Mouse (Mus musculus) heart, embryonic 12.5 days (tissue): ENCODE data around the gene Gm15155. TPM values are rescaled to one million over a fixed set of nuclear protein-coding genes. Genes with fewer than 3 reads are reported as not detected.
"Not testable (repeated sequence)": the region's sequence is repeated elsewhere in the genome, so short reads cannot be mapped to it uniquely, and the experiment has no call there.

Source experiments
- ATAC-seq: fragments of 200-750 bp; cut with Nextera tagmentation; 2 replicates; pipeline ENCODE4 v1.8.0; 2017; ENCODE audit warnings: moderate TSS enrichment, moderate library complexity; ENCODE audit not compliant: insufficient number of reproducible peaks, low FRiP score
- H3K27ac ChIP-seq: fragments of 300-500 bp; sonication (generic); 2 replicates; pipeline ENCODE4 v1.5.1; 2016; ENCODE audit warnings: mild to moderate bottlenecking, moderate library complexity; ENCODE audit not compliant: poor library complexity, severe bottlenecking
- H3K27me3 ChIP-seq: fragments of 300-500 bp; sonication (generic); replicated peaks from 2 replicates; pipeline ENCODE4 v1.6.1; 2016; ENCODE audit warnings: mild to moderate bottlenecking, moderate library complexity
- H3K36me3 ChIP-seq: fragments of 300-500 bp; sonication (generic); 2 replicates; pipeline ENCODE4 v1.6.1; 2016; ENCODE audit warnings: mild to moderate bottlenecking, moderate library complexity
- H3K4me1 ChIP-seq: fragments of 300-500 bp; sonication (generic); replicated peaks from 2 replicates; pipeline ENCODE4 v1.6.1; 2016; ENCODE audit warnings: mild to moderate bottlenecking
- H3K4me2 ChIP-seq: fragments of 300-500 bp; sonication (generic); 2 replicates; pipeline ENCODE4 v1.6.1; 2016; ENCODE audit warnings: mild to moderate bottlenecking, moderate library complexity
- H3K4me3 ChIP-seq: fragments of 300-500 bp; sonication (generic); 2 replicates; pipeline ENCODE4 v1.5.1; 2016; ENCODE audit warnings: mild to moderate bottlenecking
- H3K9ac ChIP-seq: fragments of 300-500 bp; sonication (generic); 2 replicates; pipeline ENCODE4 v1.6.1; 2016; ENCODE audit warnings: mild to moderate bottlenecking, moderate library complexity
- H3K9me3 ChIP-seq: fragments of 300-500 bp; sonication (generic); replicated peaks from 2 replicates; pipeline ENCODE4 v1.6.1; 2016; ENCODE audit warnings: mild to moderate bottlenecking, moderate library complexity
- WGBS: fragments of 180-500 bp; shearing (Covaris S2); methylation state at CpG from one replicate; pipeline ENCODE4 v1.1.7; 2016; 5-methylcytosine and 5-hydroxymethylcytosine counted together
- polyA plus RNA-seq: library from polyadenylated mRNA; unstranded; fragments of >200 nt; fragmentation: Nextera tagmentation; extraction: Ambion mirVana; gene quantifications from 2 replicates; pipeline ENCODE4 v1.2.1, GENCODE M21; 2016

Gene Gm15155
- polyA plus RNA-seq, 1 experiment from 2014 or later, result not detected

GRCm38 (mm10) chrX:155624895-155625294 is 354 bp downstream of the Gm15155 start:
- Histone ChIP-seq H3K4me3 (peak overlapping the region; percentile 65), H3K4me1 (no peaks in the 10 kb centered on the region), H3K4me2 (peak overlapping the region; percentile 95), H3K9me3 (0 out of 2 replicates have a peak, but pooled peaks cover 6% of the 10 kb centered on the region), H3K27me3 (peaks cover 42% of the 10 kb centered on the region), H3K27ac (no peak overlapping the region), H3K9ac (no peak overlapping the region), H3K36me3 (no peaks in the 10 kb centered on the region)
- 8% methylated on average over 15 of the region's 15 CpGs for WGBS
- no peak for ATAC-seq

GRCm38 (mm10) chrX:155625671-155626196 is 1.2 kb downstream of the Gm15155 start:
- peak overlapping the region; percentile 18; the same call in 1 of the 2 replicates for H3K4me3 ChIP-seq

GRCm38 (mm10) chrX:155643975-155644374 is 19.4 kb downstream of the Gm15155 start:
- Histone ChIP-seq H3K9ac (no peak overlapping the region), H3K9me3 (no peaks in the 10 kb centered on the region), H3K4me3 (no peak overlapping the region), H3K27me3 (no peaks in the 10 kb centered on the region), H3K36me3 (no peaks in the 10 kb centered on the region), H3K4me1 (no peaks in the 10 kb centered on the region), H3K27ac (no peak overlapping the region), H3K4me2 (no peak overlapping the region)
- 7% methylated on average over 1 of the region's 1 CpGs for WGBS
- no peak for ATAC-seq

More at GRCm38 (mm10) chrX:155625671-155626196, 1.2 kb downstream of the Gm15155 start:
- Histone ChIP-seq H3K4me1 (no peaks in the 10 kb centered on the region), H3K36me3 (no peaks in the 10 kb centered on the region), H3K9me3 (0 out of 2 replicates have a peak, but pooled peaks cover 6% of the 10 kb centered on the region), H3K4me2 (peak overlapping the region; percentile 52), H3K27ac (no peak overlapping the region), H3K9ac (no peak overlapping the region), H3K27me3 (peaks cover 42% of the 10 kb centered on the region)
- 8% methylated on average over 13 of the region's 13 CpGs for WGBS
- no peak for ATAC-seq

- H3K4me2 ChIP-seq, result no peak overlapping the region
- WGBS, result 88% methylated on average over 3 of the region's 3 CpGs
- ATAC-seq, result no peak
- H3K4me1 ChIP-seq, result no peaks in the 10 kb centered on the region
- H3K27ac ChIP-seq, result no peak overlapping the region
- H3K4me3 ChIP-seq, result no peak overlapping the region
- no peaks in the 10 kb centered on the region for H3K27me3 ChIP-seq
- H3K9ac ChIP-seq, result no peak overlapping the region
- H3K9me3 ChIP-seq, result no peaks in the 10 kb centered on the region
- no peaks in the 10 kb centered on the region for H3K36me3 ChIP-seq
Observed at GRCm38 (mm10) chrX:155645975-155646374, 21.4 kb downstream of the Gm15155 start.

- no peaks in the 10 kb centered on the region for H3K36me3 ChIP-seq
- H3K27ac ChIP-seq, result no peak overlapping the region
- H3K4me2 ChIP-seq, result no peak overlapping the region
- no peaks in the 10 kb centered on the region for H3K9me3 ChIP-seq
- H3K4me1 ChIP-seq, result no peaks in the 10 kb centered on the region
- WGBS, result 72% methylated on average over 1 of the region's 1 CpGs
- no peak for ATAC-seq
- H3K4me3 ChIP-seq, result no peak overlapping the region
- no peaks in the 10 kb centered on the region for H3K27me3 ChIP-seq
- no peak overlapping the region for H3K9ac ChIP-seq
Observed at GRCm38 (mm10) chrX:155657971-155658370, 33.4 kb downstream of the Gm15155 start.

- not testable (repeated sequence) for H3K4me2 ChIP-seq, H3K9me3 ChIP-seq, H3K27me3 ChIP-seq, H3K4me1 ChIP-seq, ATAC-seq, H3K4me3 ChIP-seq, H3K27ac ChIP-seq, H3K9ac ChIP-seq, H3K36me3 ChIP-seq
- WGBS, result 88% methylated on average over 1 of the region's 1 CpGs
Observed at GRCm38 (mm10) chrX:155690440-155690839, 65.9 kb downstream of the Gm15155 start.

- Histone ChIP-seq H3K4me1 (no peaks in the 10 kb centered on the region), H3K27ac (no peak overlapping the region), H3K9ac (no peak overlapping the region), H3K9me3 (no peaks in the 10 kb centered on the region), H3K4me3 (no peak overlapping the region), H3K27me3 (no peaks in the 10 kb centered on the region), H3K4me2 (no peak overlapping the region), H3K36me3 (no peaks in the 10 kb centered on the region)
- no peak for ATAC-seq
- WGBS, result 70% methylated on average over 3 of the region's 3 CpGs
Observed at GRCm38 (mm10) chrX:155724157-155724556, 99.6 kb downstream of the Gm15155 start.

- Histone ChIP-seq H3K36me3 (no peaks in the 10 kb centered on the region), H3K4me3 (no peak overlapping the region), H3K27ac (no peak overlapping the region), H3K9ac (no peak overlapping the region), H3K9me3 (0 out of 2 replicates have a peak, but pooled peaks cover 5% of the 10 kb centered on the region), H3K4me1 (no peaks in the 10 kb centered on the region), H3K4me2 (no peak overlapping the region), H3K27me3 (no peaks in the 10 kb centered on the region)
- WGBS, result 65% methylated on average over 1 of the region's 1 CpGs
- no peak for ATAC-seq
Observed at GRCm38 (mm10) chrX:155728387-155728786, 103.8 kb downstream of the Gm15155 start.

GRCm38 (mm10) chrX:155888118-155888517 is 263.6 kb downstream of the Gm15155 start:
- Histone ChIP-seq H3K9ac (no peak overlapping the region), H3K36me3 (no peaks in the 10 kb centered on the region), H3K27ac (no peak overlapping the region), H3K4me1 (no peaks in the 10 kb centered on the region), H3K4me2 (no peak overlapping the region), H3K27me3 (no peaks in the 10 kb centered on the region), H3K4me3 (no peak overlapping the region), H3K9me3 (no peaks in the 10 kb centered on the region)
- WGBS, result 67% methylated on average over 1 of the region's 1 CpGs
- ATAC-seq, result no peak

GRCm38 (mm10) chrX:155900040-155900439 is 275.5 kb downstream of the Gm15155 start:
- H3K9me3 ChIP-seq, result no peaks in the 10 kb centered on the region
- no peak for ATAC-seq
- H3K4me2 ChIP-seq, result no peak overlapping the region
- no peaks in the 10 kb centered on the region for H3K4me1 ChIP-seq
- H3K27me3 ChIP-seq, result no peaks in the 10 kb centered on the region
- no peaks in the 10 kb centered on the region for H3K36me3 ChIP-seq
- no peak overlapping the region for H3K27ac ChIP-seq
- H3K4me3 ChIP-seq, result no peak overlapping the region
- 69% methylated on average over 1 of the region's 1 CpGs for WGBS
- H3K9ac ChIP-seq, result no peak overlapping the region

- Histone ChIP-seq H3K4me2 (no peak overlapping the region), H3K27ac (no peak overlapping the region), H3K4me3 (no peak overlapping the region), H3K9ac (no peak overlapping the region), H3K9me3 (no peaks in the 10 kb centered on the region), H3K36me3 (no peaks in the 10 kb centered on the region), H3K4me1 (no peaks in the 10 kb centered on the region), H3K27me3 (no peaks in the 10 kb centered on the region)
- no peak for ATAC-seq
Observed at GRCm38 (mm10) chrX:155901742-155902141, 277.2 kb downstream of the Gm15155 start.

- no peak overlapping the region for H3K9ac ChIP-seq
- no peaks in the 10 kb centered on the region for H3K27me3 ChIP-seq
- ATAC-seq, result no peak
- H3K27ac ChIP-seq, result no peak overlapping the region
- no peaks in the 10 kb centered on the region for H3K36me3 ChIP-seq
- 38% methylated on average over 1 of the region's 1 CpGs for WGBS
- H3K4me2 ChIP-seq, result no peak overlapping the region
- H3K9me3 ChIP-seq, result no peaks in the 10 kb centered on the region
- no peaks in the 10 kb centered on the region for H3K4me1 ChIP-seq
- H3K4me3 ChIP-seq, result no peak overlapping the region
Observed at GRCm38 (mm10) chrX:155903108-155903507, 278.6 kb downstream of the Gm15155 start.
